Mouse (Mus musculus): ENCODE results near the gene Cx3cr1. TPM values are rescaled to one million over a fixed set of nuclear protein-coding genes. Genes with fewer than 3 reads are reported as not detected.

Gene Cx3cr1
- polyA plus RNA-seq, 1 experiment from 2014 or later, result 9.2 TPM

GRCm38 (mm10) chr9:120101165-120101564, 31.5 kb upstream of the Cx3cr1 start:
- Histone ChIP-seq H3K4me3 (no peak overlapping the region), H3K27me3 (no peaks in the 10 kb centered on the region), H3K36me3 (no peaks in the 10 kb centered on the region), H3K9me3 (0 out of 2 replicates have a peak, but pooled peaks cover 9% of the 10 kb centered on the region), H3K4me2 (no peak overlapping the region), H3K27ac (no peak overlapping the region), H3K4me1 (no peaks in the 10 kb centered on the region), H3K9ac (no peak overlapping the region)
- no peak for ATAC-seq (ENCODE audit: borderline replicate concordance, extremely low read depth, low FRiP score, low TSS enrichment)
- WGBS, result 88% methylated on average over 2 of the region's 2 CpGs

- Histone ChIP-seq H3K9me3 (0 out of 2 replicates have a peak, but pooled peaks cover 8% of the 10 kb centered on the region), H3K4me3 (no peak overlapping the region), H3K27me3 (no peaks in the 10 kb centered on the region), H3K9ac (no peak overlapping the region), H3K4me1 (no peaks in the 10 kb centered on the region), H3K4me2 (no peak overlapping the region), H3K36me3 (no peaks in the 10 kb centered on the region), H3K27ac (no peak overlapping the region)
- no peak for ATAC-seq (ENCODE audit: borderline replicate concordance, extremely low read depth, low FRiP score, low TSS enrichment)
- 83% methylated on average over 8 of the region's 8 CpGs for WGBS
Measured at GRCm38 (mm10) chr9:120099304-120099703, 29.6 kb upstream of the Cx3cr1 start.

GRCm38 (mm10) chr9:120098682-120099081, 29.0 kb upstream of the Cx3cr1 start:
- no peaks in the 10 kb centered on the region for H3K27me3 ChIP-seq
- H3K4me2 ChIP-seq, result no peak overlapping the region
- no peak overlapping the region for H3K9ac ChIP-seq
- H3K27ac ChIP-seq, result no peak overlapping the region
- no peaks in the 10 kb centered on the region for H3K4me1 ChIP-seq
- H3K9me3 ChIP-seq, result 0 out of 2 replicates have a peak, but pooled peaks cover 6% of the 10 kb centered on the region
- no peak; the same call in 1 of the 2 replicates for ATAC-seq (ENCODE audit: borderline replicate concordance, extremely low read depth, low FRiP score, low TSS enrichment)
- WGBS, result 16% methylated on average over 7 of the region's 7 CpGs
- H3K4me3 ChIP-seq, result no peak overlapping the region
- no peaks in the 10 kb centered on the region for H3K36me3 ChIP-seq

- Histone ChIP-seq H3K4me3 (no peak overlapping the region), H3K9ac (no peak overlapping the region), H3K9me3 (no peaks in the 10 kb centered on the region), H3K27me3 (no peaks in the 10 kb centered on the region), H3K27ac (no peak overlapping the region), H3K36me3 (no peaks in the 10 kb centered on the region), H3K4me2 (no peak overlapping the region), H3K4me1 (no peaks in the 10 kb centered on the region)
- WGBS, result 51% methylated on average over 7 of the region's 7 CpGs
- no peak for ATAC-seq (ENCODE audit: borderline replicate concordance, extremely low read depth, low FRiP score, low TSS enrichment)
Measured at GRCm38 (mm10) chr9:120095886-120096285, 26.2 kb upstream of the Cx3cr1 start.

- ATAC-seq (ENCODE audit: borderline replicate concordance, extremely low read depth, low FRiP score, low TSS enrichment), result no peak
- Histone ChIP-seq H3K9me3 (no peaks in the 10 kb centered on the region), H3K4me3 (no peak overlapping the region), H3K4me2 (no peak overlapping the region), H3K27me3 (no peaks in the 10 kb centered on the region), H3K9ac (no peak overlapping the region), H3K27ac (no peak overlapping the region), H3K36me3 (no peaks in the 10 kb centered on the region), H3K4me1 (no peaks in the 10 kb centered on the region)
- 86% methylated on average over 13 of the region's 13 CpGs for WGBS
Measured at GRCm38 (mm10) chr9:120093701-120094100, 24.0 kb upstream of the Cx3cr1 start.

- Histone ChIP-seq H3K9me3 (no peaks in the 10 kb centered on the region), H3K4me3 (no peak within 1 kb of the TSS), H3K27me3 (no peaks in the 10 kb centered on the region), H3K4me1 (no peaks in the 10 kb centered on the region), H3K9ac (no peak within 1 kb of the TSS), H3K27ac (no peak within 1 kb of the TSS), H3K36me3 (no peaks in the 10 kb centered on the region), H3K4me2 (no peak within 1 kb of the TSS)
- WGBS, result 70% methylated on average over 5 of the region's 5 CpGs
- ATAC-seq (ENCODE audit: borderline replicate concordance, extremely low read depth, low FRiP score, low TSS enrichment), result no peak
Measured at GRCm38 (mm10) chr9:120091696-120092238, 22.1 kb upstream of the Cx3cr1 start, which contains the start of gene Ccr8. Gene Ccr8, plus strand, starts transcription at chr9:120092114.

GRCm38 (mm10) chr9:120091086-120091485, 21.4 kb upstream of the Cx3cr1 start:
- no peaks in the 10 kb centered on the region for H3K9me3 ChIP-seq
- 67% methylated on average over 10 of the region's 10 CpGs for WGBS

GRCm38 (mm10) chr9:120089125-120089524, 19.4 kb upstream of the Cx3cr1 start:
- H3K27me3 ChIP-seq, result no peaks in the 10 kb centered on the region
- 84% methylated on average over 7 of the region's 7 CpGs for WGBS
- ATAC-seq (ENCODE audit: borderline replicate concordance, extremely low read depth, low FRiP score, low TSS enrichment), result no peak
- no peak overlapping the region for H3K4me3 ChIP-seq
- no peak overlapping the region for H3K4me2 ChIP-seq
- H3K27ac ChIP-seq, result no peak overlapping the region
- H3K9me3 ChIP-seq, result no peaks in the 10 kb centered on the region
- H3K36me3 ChIP-seq, result no peaks in the 10 kb centered on the region
- no peak overlapping the region for H3K9ac ChIP-seq
- no peaks in the 10 kb centered on the region for H3K4me1 ChIP-seq

More at GRCm38 (mm10) chr9:120091086-120091485, 21.4 kb upstream of the Cx3cr1 start:
- H3K4me2 ChIP-seq, result no peak overlapping the region
- ATAC-seq (ENCODE audit: borderline replicate concordance, extremely low read depth, low FRiP score, low TSS enrichment), result no peak
- no peak overlapping the region for H3K4me3 ChIP-seq
- H3K27ac ChIP-seq, result no peak overlapping the region
- H3K4me1 ChIP-seq, result no peaks in the 10 kb centered on the region
- no peak overlapping the region for H3K9ac ChIP-seq
- H3K27me3 ChIP-seq, result no peaks in the 10 kb centered on the region
- no peaks in the 10 kb centered on the region for H3K36me3 ChIP-seq

- Histone ChIP-seq H3K9me3 (no peaks in the 10 kb centered on the region), H3K36me3 (no peaks in the 10 kb centered on the region), H3K4me2 (no peak overlapping the region), H3K4me3 (no peak overlapping the region), H3K4me1 (no peaks in the 10 kb centered on the region), H3K27me3 (no peaks in the 10 kb centered on the region), H3K9ac (no peak overlapping the region), H3K27ac (no peak overlapping the region)
- no peak for ATAC-seq (ENCODE audit: borderline replicate concordance, extremely low read depth, low FRiP score, low TSS enrichment)
- WGBS, result 79% methylated on average over 9 of the region's 9 CpGs
Measured at GRCm38 (mm10) chr9:120084406-120084805, 14.7 kb upstream of the Cx3cr1 start.

GRCm38 (mm10) chr9:120083158-120083894, 13.6 kb upstream of the Cx3cr1 start:
- 73% methylated on average over 18 of the region's 18 CpGs for WGBS
- Histone ChIP-seq H3K4me1 (no peaks in the 10 kb centered on the region), H3K4me2 (no peak overlapping the region), H3K27me3 (no peaks in the 10 kb centered on the region), H3K27ac (no peak overlapping the region), H3K9ac (no peak overlapping the region), H3K9me3 (no peaks in the 10 kb centered on the region), H3K36me3 (no peaks in the 10 kb centered on the region), H3K4me3 (no peak overlapping the region)
- ATAC-seq (ENCODE audit: borderline replicate concordance, extremely low read depth, low FRiP score, low TSS enrichment), result no peak

- no peaks in the 10 kb centered on the region for H3K9me3 ChIP-seq
- no peak overlapping the region for H3K9ac ChIP-seq
- ATAC-seq (ENCODE audit: borderline replicate concordance, extremely low read depth, low FRiP score, low TSS enrichment), result no peak
- no peaks in the 10 kb centered on the region for H3K27me3 ChIP-seq
- H3K4me2 ChIP-seq, result no peak overlapping the region
- H3K36me3 ChIP-seq, result no peaks in the 10 kb centered on the region
- WGBS, result 83% methylated on average over 4 of the region's 4 CpGs
- H3K4me1 ChIP-seq, result no peaks in the 10 kb centered on the region
- no peak overlapping the region for H3K4me3 ChIP-seq
- no peak overlapping the region for H3K27ac ChIP-seq
Measured at GRCm38 (mm10) chr9:120082691-120083090, 13.0 kb upstream of the Cx3cr1 start.

GRCm38 (mm10) chr9:120081967-120082366, 12.3 kb upstream of the Cx3cr1 start:
- H3K4me1 ChIP-seq, result no peaks in the 10 kb centered on the region
- 72% methylated on average over 5 of the region's 5 CpGs for WGBS
- no peak overlapping the region for H3K4me2 ChIP-seq
- H3K4me3 ChIP-seq, result no peak overlapping the region
- ATAC-seq (ENCODE audit: borderline replicate concordance, extremely low read depth, low FRiP score, low TSS enrichment), result no peak
- no peaks in the 10 kb centered on the region for H3K27me3 ChIP-seq
- H3K27ac ChIP-seq, result no peak overlapping the region
- no peaks in the 10 kb centered on the region for H3K36me3 ChIP-seq
- H3K9ac ChIP-seq, result no peak overlapping the region
- no peaks in the 10 kb centered on the region for H3K9me3 ChIP-seq
